Mouse (Mus musculus) liver, embryonic 15.5 days (tissue): ENCODE data around the gene Slc25a10. TPM values are rescaled to one million over a fixed set of nuclear protein-coding genes. Genes with fewer than 3 reads are reported as not detected.

Experiments
- ATAC-seq: fragments of 200-750 bp; cut with Nextera tagmentation; 2 replicates; pipeline ENCODE4 v1.8.0; 2017; ENCODE audit warnings: moderate number of reproducible peaks, mild to moderate bottlenecking, moderate library complexity; ENCODE audit not compliant: insufficient read depth
- H3K27ac ChIP-seq: fragments of 300-500 bp; sonication (generic); replicated peaks from 2 replicates; pipeline ENCODE4 v1.5.1; 2015; ENCODE audit warnings: mild to moderate bottlenecking, inconsistent platforms
- H3K27me3 ChIP-seq: fragments of 300-500 bp; sonication (generic); 2 replicates; pipeline ENCODE4 v1.6.1; 2015; ENCODE audit warnings: mild to moderate bottlenecking, inconsistent platforms
- H3K36me3 ChIP-seq: fragments of 300-500 bp; sonication (generic); replicated peaks from 2 replicates; pipeline ENCODE4 v1.6.1; 2015; ENCODE audit warnings: moderate library complexity, mild to moderate bottlenecking, inconsistent platforms
- H3K4me1 ChIP-seq: fragments of 300-500 bp; sonication (generic); replicated peaks from 2 replicates; pipeline ENCODE4 v1.6.1; 2015; ENCODE audit warnings: inconsistent platforms
- H3K4me2 ChIP-seq: fragments of 300-500 bp; sonication (generic); 2 replicates; pipeline ENCODE4 v1.6.1; 2015; ENCODE audit warnings: moderate library complexity, mild to moderate bottlenecking, inconsistent platforms
- H3K4me3 ChIP-seq: fragments of 300-500 bp; sonication (generic); replicated peaks from 2 replicates; pipeline ENCODE4 v1.5.1; 2015; ENCODE audit warnings: mild to moderate bottlenecking, inconsistent platforms
- H3K9ac ChIP-seq: fragments of 300-500 bp; sonication (generic); 2 replicates; pipeline ENCODE4 v1.6.1; 2015; ENCODE audit warnings: moderate library complexity, mild to moderate bottlenecking, inconsistent platforms
- H3K9me3 ChIP-seq: fragments of 300-500 bp; sonication (generic); replicated peaks from 2 replicates; pipeline ENCODE4 v1.6.1; 2016; ENCODE audit warnings: inconsistent platforms
- WGBS: fragments of 180-500 bp; shearing (Covaris S2); methylation state at CpG from one replicate; pipeline ENCODE4 v1.1.7; 2015; ENCODE audit warnings: mixed read lengths; ENCODE audit not compliant: insufficient replicate concordance; 5-methylcytosine and 5-hydroxymethylcytosine counted together
- polyA plus RNA-seq: library from polyadenylated mRNA; unstranded; fragments of >200 nt; fragmentation: Nextera tagmentation; extraction: Ambion mirVana; gene quantifications from 2 replicates; pipeline ENCODE4 v1.2.1, GENCODE M21; 2015

Slc25a10 gene
- 42.8 and 46.5 TPM in 2 replicates for polyA plus RNA-seq

- H3K4me2 ChIP-seq = peak within 1 kb of the TSS; percentile 98
- H3K9ac ChIP-seq = peak within 1 kb of the TSS; percentile 94
- ATAC-seq = peak; percentile 83
- no peaks in the 10 kb centered on the region for H3K9me3 ChIP-seq
- H3K27ac ChIP-seq = peak within 1 kb of the TSS; percentile 94
- H3K4me1 ChIP-seq = peaks cover 71% of the 10 kb centered on the region
- peak within 1 kb of the TSS; percentile 95 for H3K4me3 ChIP-seq
- under 1% methylated on average over 35 of the region's 35 CpGs for WGBS
- H3K27me3 ChIP-seq = no peaks in the 10 kb centered on the region
- peaks cover 55% of the 10 kb centered on the region for H3K36me3 ChIP-seq
Observed at GRCm38 (mm10) chr11:120491317-120492023, at the start of gene Slc25a10. TSS of gene Slc25a10 (plus strand) at chr11:120491840.

GRCm38 (mm10) chr11:120442344-120442743 is 49.3 kb upstream of the Slc25a10 start, which contains the start of gene Tspan10:
TSS of gene Tspan10 (plus strand) at chr11:120442644.
- no peaks in the 10 kb centered on the region for H3K27me3 ChIP-seq
- ATAC-seq = no peak
- H3K4me3 ChIP-seq = no peak within 1 kb of the TSS
- H3K9ac ChIP-seq = no peak within 1 kb of the TSS
- peaks cover 2% of the 10 kb centered on the region; the same call in 1 of the 2 replicates for H3K4me1 ChIP-seq
- H3K27ac ChIP-seq = no peak within 1 kb of the TSS
- H3K4me2 ChIP-seq = no peak within 1 kb of the TSS
- no peaks in the 10 kb centered on the region for H3K36me3 ChIP-seq
- no peaks in the 10 kb centered on the region for H3K9me3 ChIP-seq
- 68% methylated on average over 3 of the region's 3 CpGs for WGBS

GRCm38 (mm10) chr11:120442765-120443280 is 48.8 kb upstream of the Slc25a10 start:
- Histone ChIP-seq H3K9me3 (no peaks in the 10 kb centered on the region), H3K36me3 (no peaks in the 10 kb centered on the region), H3K4me2 (no peak overlapping the region), H3K27me3 (no peaks in the 10 kb centered on the region), H3K9ac (no peak overlapping the region), H3K4me3 (no peak overlapping the region), H3K4me1 (peaks cover 2% of the 10 kb centered on the region; the same call in 1 of the 2 replicates), H3K27ac (no peak overlapping the region)
- 76% methylated on average over 3 of the region's 3 CpGs for WGBS
- no peak for ATAC-seq

- no peak for ATAC-seq
- Histone ChIP-seq H3K4me1 (no peaks in the 10 kb centered on the region), H3K27ac (no peak overlapping the region), H3K36me3 (no peaks in the 10 kb centered on the region), H3K4me3 (no peak overlapping the region), H3K9me3 (no peaks in the 10 kb centered on the region), H3K9ac (no peak overlapping the region), H3K27me3 (no peaks in the 10 kb centered on the region), H3K4me2 (no peak overlapping the region)
- WGBS = 52% methylated on average over 6 of the region's 6 CpGs
Observed at GRCm38 (mm10) chr11:120444106-120444505, 47.5 kb upstream of the Slc25a10 start.

GRCm38 (mm10) chr11:120445475-120445874 is 46.2 kb upstream of the Slc25a10 start:
- Histone ChIP-seq H3K27ac (no peak overlapping the region), H3K27me3 (no peaks in the 10 kb centered on the region), H3K4me2 (no peak overlapping the region), H3K9ac (no peak overlapping the region), H3K36me3 (no peaks in the 10 kb centered on the region), H3K9me3 (no peaks in the 10 kb centered on the region), H3K4me1 (no peaks in the 10 kb centered on the region), H3K4me3 (no peak overlapping the region)
- WGBS = 34% methylated on average over 3 of the region's 3 CpGs
- ATAC-seq = no peak

- Histone ChIP-seq H3K9ac (no peak overlapping the region), H3K36me3 (no peaks in the 10 kb centered on the region), H3K4me1 (no peaks in the 10 kb centered on the region), H3K4me2 (no peak overlapping the region), H3K27ac (no peak overlapping the region), H3K27me3 (no peaks in the 10 kb centered on the region), H3K4me3 (no peak overlapping the region), H3K9me3 (no peaks in the 10 kb centered on the region)
- WGBS = 66% methylated on average over 7 of the region's 7 CpGs
- no peak for ATAC-seq
Observed at GRCm38 (mm10) chr11:120447179-120447578, 44.5 kb upstream of the Slc25a10 start.

GRCm38 (mm10) chr11:120452246-120452645 is 39.4 kb upstream of the Slc25a10 start:
- no peak overlapping the region for H3K27ac ChIP-seq
- no peak overlapping the region for H3K4me3 ChIP-seq
- H3K9me3 ChIP-seq = no peaks in the 10 kb centered on the region
- H3K4me1 ChIP-seq = peaks cover 37% of the 10 kb centered on the region
- no peak overlapping the region for H3K4me2 ChIP-seq
- no peak overlapping the region for H3K9ac ChIP-seq
- no peaks in the 10 kb centered on the region for H3K27me3 ChIP-seq
- 68% methylated on average over 3 of the region's 3 CpGs for WGBS
- H3K36me3 ChIP-seq = no peaks in the 10 kb centered on the region
- no peak for ATAC-seq

- no peak for ATAC-seq
- 0 out of 2 replicates have a peak within 1 kb of the TSS, but pooled peaks have one; percentile 80 for H3K27ac ChIP-seq
- H3K4me2 ChIP-seq = no peak within 1 kb of the TSS
Observed at GRCm38 (mm10) chr11:120453306-120453705, 38.3 kb upstream of the Slc25a10 start, which contains the start of gene Pde6g. TSS of gene Pde6g (minus strand) at chr11:120453500.

GRCm38 (mm10) chr11:120454965-120455364 is 36.7 kb upstream of the Slc25a10 start:
- Histone ChIP-seq H3K27ac (peak overlapping the region; percentile 80), H3K4me3 (no peak overlapping the region), H3K36me3 (peaks cover 8% of the 10 kb centered on the region), H3K27me3 (no peaks in the 10 kb centered on the region), H3K9ac (no peak overlapping the region), H3K9me3 (no peaks in the 10 kb centered on the region), H3K4me1 (peaks cover 61% of the 10 kb centered on the region), H3K4me2 (peak overlapping the region; percentile 92; the same call in 1 of the 2 replicates)
- 88% methylated on average over 4 of the region's 4 CpGs for WGBS
- no peak for ATAC-seq

More at GRCm38 (mm10) chr11:120453306-120453705, 38.3 kb upstream of the Slc25a10 start, which contains the start of gene Pde6g:
- H3K9ac ChIP-seq = no peak within 1 kb of the TSS
- H3K4me3 ChIP-seq = no peak within 1 kb of the TSS
- peaks cover 44% of the 10 kb centered on the region for H3K4me1 ChIP-seq
- WGBS = 69% methylated on average over 4 of the region's 4 CpGs
- H3K36me3 ChIP-seq = no peaks in the 10 kb centered on the region
- H3K9me3 ChIP-seq = no peaks in the 10 kb centered on the region
- H3K27me3 ChIP-seq = no peaks in the 10 kb centered on the region

GRCm38 (mm10) chr11:120455413-120455812 is 36.2 kb upstream of the Slc25a10 start:
- no peak overlapping the region for H3K4me3 ChIP-seq
- H3K4me1 ChIP-seq = peaks cover 62% of the 10 kb centered on the region
- WGBS = 58% methylated on average over 7 of the region's 7 CpGs
- peak overlapping the region; percentile 92 for H3K4me2 ChIP-seq
- peaks cover 11% of the 10 kb centered on the region for H3K36me3 ChIP-seq
- peak overlapping the region; percentile 80 for H3K27ac ChIP-seq
- H3K9me3 ChIP-seq = no peaks in the 10 kb centered on the region
- H3K9ac ChIP-seq = no peak overlapping the region
- H3K27me3 ChIP-seq = no peaks in the 10 kb centered on the region
- ATAC-seq = peak; percentile 51

- peak; percentile 47 for ATAC-seq
- H3K9me3 ChIP-seq = no peaks in the 10 kb centered on the region
Observed at GRCm38 (mm10) chr11:120457370-120457769, 34.3 kb upstream of the Slc25a10 start.

More at GRCm38 (mm10) chr11:120457370-120457769, 34.3 kb upstream of the Slc25a10 start:
- H3K4me2 ChIP-seq = peak overlapping the region; percentile 92
- 3% methylated on average over 14 of the region's 14 CpGs for WGBS
- H3K27ac ChIP-seq = peak overlapping the region; percentile 80
- peak overlapping the region; percentile 84 for H3K4me3 ChIP-seq
- H3K36me3 ChIP-seq = peaks cover 29% of the 10 kb centered on the region
- H3K9ac ChIP-seq = peak overlapping the region; percentile 83
- H3K27me3 ChIP-seq = no peaks in the 10 kb centered on the region
- peaks cover 62% of the 10 kb centered on the region for H3K4me1 ChIP-seq
